Mouse (Mus musculus) large intestine, adult 2 months (tissue): ENCODE measurements around the gene Creb3l4. TPM values are rescaled to one million over a fixed set of nuclear protein-coding genes. Genes with fewer than 3 reads are reported as not detected.
"Not testable (repeated sequence)": the region's sequence is repeated elsewhere in the genome, so short reads cannot be mapped to it uniquely, and the experiment has no call there.

ENCODE experiments used
- DNase-seq: peaks from one replicate; pipeline ENCODE4 v3.0.0-alpha.2; 2012; ENCODE audit warnings: low read depth, low spot score
- WGBS: fragments of 180-500 bp; shearing (Covaris S2); methylation state at CpG from one replicate; pipeline ENCODE4 v1.1.7; 2018; 5-methylcytosine and 5-hydroxymethylcytosine counted together
- polyA plus RNA-seq: library from polyadenylated mRNA; depleted of rRNA; stranded (reverse); fragments of >200 nt; gene quantifications from 2 replicates; pipeline ENCODE4 v1.2.3, GENCODE M21; 2012

Gene Creb3l4
- polyA plus RNA-seq, 1 experiment = 18.6 TPM

DNA sequence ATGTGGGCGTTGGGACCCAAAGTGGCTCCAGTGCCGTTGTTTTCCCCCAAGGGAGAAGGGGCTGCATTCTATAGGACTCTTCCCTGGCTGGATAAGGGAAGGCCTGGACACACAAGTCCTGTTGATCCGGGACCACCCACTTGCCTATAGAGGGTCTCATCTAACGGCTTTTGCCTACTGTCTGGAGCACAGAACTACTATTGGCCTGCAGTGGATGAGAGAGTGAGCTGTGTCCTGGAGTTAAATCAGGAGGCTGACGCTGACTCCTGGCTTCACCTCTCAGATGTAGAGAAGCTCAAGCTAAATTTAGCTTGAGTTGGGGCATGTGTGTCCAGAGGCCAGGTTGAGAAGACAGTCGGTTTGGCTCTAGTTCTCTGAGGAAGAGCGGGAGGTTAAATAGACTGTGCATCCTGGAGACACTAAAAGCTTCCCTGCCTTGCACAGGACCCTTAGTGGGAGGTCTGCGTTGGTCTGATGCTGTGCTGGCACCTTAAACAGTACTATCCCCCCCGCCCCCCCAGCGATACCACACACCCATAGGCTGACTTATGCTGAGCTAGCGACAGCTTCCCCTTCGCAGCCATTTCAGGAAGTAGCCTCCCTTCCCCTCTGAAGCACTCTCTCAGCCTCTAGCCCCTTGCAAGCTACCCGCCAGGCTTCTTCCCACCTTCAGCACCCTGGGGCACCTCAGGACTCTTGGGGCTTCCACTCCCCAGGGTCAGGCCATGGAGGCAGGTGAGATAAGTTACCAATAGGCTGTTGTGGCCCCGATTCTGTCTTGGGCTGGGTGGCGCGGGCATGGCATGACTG lies 22.8 kb upstream of the Creb3l4 start:
- 29% methylated on average over 16 of the region's 16 CpGs for WGBS
- DNase-seq = no peak

DNA sequence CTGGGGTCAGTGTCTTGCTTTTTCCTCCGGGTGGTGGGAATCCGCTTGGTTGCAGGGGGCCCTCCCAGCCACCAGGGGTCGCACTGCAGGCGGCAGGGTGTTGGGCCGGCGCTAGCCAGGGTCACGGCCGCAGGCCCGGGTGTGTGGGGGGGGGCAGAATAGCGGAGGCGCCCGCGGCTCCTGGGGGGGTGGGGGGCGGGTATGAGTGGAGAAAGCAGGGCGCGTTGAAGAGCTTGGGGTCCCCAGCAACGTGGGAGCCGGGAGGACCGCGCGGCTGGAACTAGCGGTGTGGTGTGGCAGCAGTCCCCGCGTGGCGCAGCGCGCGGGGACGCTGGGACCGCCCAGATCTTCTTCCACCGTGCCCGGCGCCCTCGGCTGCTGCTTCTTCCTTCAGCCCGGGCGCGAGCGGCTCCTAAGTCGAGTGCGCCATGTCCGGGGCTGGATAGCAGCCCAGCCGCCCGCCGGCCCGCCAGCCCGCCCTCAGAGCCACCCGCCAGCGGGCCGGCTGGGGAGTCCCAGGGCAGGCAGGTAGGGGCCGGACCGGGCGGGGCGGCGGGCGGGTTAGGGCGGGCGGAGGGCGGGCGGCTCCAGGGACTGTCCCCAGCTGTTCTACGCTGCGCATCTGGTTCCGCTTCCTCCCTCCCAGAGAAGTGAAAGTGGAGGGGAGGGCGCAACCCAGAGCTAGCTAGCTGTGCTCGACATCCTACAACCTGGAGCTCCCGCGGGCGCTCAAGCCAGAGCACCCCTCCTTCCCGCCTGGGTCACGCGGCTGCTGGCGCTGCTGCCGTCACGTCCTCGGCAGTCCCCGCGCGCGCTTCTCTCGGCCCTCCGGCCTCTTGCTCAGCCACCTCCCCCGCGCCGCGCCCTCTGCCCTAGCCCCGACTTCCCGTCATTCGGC lies 22.0 kb upstream of the Creb3l4 start, which contains the start of gene Dennd4b:
Gene Dennd4b (plus strand): TSS at position 152 of the 898 bp plus-strand sequence.
- no peak for DNase-seq

DNA sequence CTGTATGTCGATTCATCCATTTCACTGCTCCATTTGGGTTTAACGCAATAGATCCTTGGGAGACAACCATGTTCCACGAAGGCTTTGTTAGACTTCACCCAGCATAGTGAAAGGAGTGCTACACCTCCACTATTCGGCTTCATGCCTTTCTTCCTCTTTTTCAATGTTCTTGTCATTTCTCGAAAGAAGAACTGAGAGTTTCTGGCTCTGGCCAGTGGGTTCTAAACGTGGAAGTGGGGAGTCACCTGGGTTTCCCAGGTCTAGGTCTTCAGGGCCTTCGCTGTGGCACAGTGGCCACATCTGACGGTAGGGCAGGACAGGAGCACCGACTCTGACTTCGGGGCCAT lies 21.3 kb upstream of the Creb3l4 start:
- 21% methylated on average over 10 of the region's 10 CpGs for WGBS
- DNase-seq = no peak

More for the DNA sequence above, 22.0 kb upstream of the Creb3l4 start, which contains the start of gene Dennd4b:
- 1% methylated on average over 79 of the region's 87 CpGs for WGBS

DNA sequence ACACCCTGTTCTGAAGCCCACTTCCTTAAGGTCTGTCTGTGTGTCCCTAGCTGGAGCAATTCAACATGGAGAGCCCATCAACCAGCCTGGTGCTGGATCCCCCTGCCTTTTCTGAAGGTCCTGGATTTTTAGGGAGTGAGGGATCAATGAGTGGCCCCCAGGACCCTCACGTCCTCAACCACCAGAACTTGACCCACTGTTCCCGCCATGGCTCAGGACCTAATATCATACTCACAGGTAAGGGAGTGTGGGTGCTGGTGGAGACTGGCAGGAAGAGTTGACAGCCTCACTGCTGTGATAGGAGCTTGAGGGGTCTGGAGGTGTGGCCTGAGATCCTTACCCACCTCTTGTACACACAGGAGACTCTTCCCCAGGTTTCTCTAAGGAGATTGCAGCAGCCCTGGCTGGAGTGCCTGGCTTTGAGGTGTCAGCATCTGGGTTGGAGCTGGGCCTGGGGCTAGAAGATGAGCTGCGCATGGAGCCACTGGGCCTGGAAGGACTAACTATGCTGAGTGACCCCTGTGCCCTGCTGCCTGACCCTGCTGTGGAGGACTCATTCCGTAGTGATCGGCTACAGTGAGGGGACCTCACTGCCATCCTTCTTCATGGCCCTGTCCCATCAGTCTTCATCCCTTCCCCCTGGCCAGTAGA lies 19.9 kb upstream of the Creb3l4 start:
- DNase-seq = no peak
- WGBS = 92% methylated on average over 5 of the region's 5 CpGs

DNA sequence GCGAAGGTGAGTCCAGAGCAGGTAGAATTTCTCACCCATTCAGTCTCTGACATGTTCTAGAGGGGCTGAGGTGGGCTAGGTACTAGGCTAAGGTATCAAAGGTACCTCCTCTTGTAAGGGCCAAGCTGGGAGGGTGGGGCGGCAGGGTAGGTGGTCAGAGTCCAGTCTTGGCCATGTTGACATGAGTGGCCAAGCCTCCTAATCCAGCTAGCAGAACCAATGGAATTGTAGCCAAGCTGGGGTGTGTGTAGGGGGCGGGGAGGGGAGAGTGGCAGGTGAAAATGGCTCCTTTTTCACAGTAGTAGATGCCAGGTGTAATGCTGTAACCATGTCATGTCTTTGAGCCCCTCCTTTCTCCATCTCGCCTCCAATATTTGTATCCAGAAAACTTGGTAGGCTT lies 15.2 kb upstream of the Creb3l4 start:
- no peak for DNase-seq
- WGBS = 37% methylated on average over 4 of the region's 4 CpGs

DNA sequence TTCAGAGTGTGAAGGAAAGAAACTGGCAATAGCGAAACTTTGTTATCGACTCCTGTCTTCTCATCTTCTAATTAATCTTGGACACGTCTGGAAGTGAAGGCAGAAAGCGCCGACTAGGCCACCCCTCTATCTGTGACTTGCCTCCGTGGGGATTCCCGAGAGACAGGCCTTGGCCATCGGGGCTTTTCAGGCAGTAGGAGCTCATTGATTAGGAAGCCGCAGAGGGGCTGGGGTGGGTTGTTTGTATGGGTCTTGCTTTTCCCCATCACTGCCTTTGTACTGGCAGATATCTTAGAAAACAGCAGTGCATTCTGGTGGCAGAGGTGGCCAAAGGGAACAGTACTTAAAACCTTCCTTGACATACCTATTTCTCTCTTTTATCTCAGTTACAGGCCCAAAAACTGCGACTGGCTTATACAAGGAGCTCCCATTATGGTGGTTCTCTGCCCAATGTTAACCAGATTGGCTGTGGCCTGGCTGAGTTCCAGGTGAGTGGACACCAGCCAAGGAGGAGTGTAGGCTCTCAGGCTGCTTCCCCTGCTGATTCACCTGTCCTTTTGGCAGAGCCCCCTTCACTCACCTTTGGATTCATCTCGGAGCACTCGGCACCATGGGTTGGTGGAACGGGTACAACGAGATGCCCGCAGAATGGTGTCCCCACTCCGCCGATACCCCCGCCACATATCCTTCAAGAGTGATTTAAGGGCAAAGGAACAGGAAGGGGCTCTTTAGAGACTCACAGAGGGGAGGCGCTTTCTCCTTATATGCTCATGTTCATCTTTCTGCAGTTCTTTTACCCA lies 13.6 kb upstream of the Creb3l4 start:
- DNase-seq = no peak
- WGBS = 89% methylated on average over 19 of the region's 19 CpGs

DNA sequence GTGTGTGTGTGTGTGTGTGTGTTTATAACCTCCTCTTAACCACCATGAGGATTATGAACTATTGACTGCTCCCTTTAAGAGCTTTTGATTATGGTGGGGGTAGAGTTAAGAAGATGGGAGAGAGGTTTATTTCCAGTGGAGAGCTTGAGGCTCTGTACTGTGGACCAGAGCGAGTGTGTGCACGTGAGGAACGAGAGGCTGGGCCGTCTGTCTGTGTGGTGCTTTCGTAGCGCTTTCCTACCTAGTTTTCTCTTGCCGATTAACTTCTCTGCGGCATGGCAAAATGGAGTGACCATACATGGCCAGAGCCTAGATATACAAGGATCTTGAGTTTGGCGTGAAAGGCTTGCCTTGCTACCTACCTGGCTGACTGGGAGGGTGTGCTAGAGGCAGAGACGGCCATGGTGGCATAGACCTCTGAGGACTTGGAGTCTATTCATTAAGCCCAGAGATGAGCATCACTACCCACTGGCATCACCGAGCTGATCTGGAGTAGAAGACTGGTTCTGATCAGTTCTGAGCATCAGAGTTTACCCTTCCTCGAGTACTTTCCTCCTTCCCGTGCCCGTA lies 12.6 kb upstream of the Creb3l4 start:
- no peak for DNase-seq
- WGBS = 89% methylated on average over 14 of the region's 14 CpGs

DNA sequence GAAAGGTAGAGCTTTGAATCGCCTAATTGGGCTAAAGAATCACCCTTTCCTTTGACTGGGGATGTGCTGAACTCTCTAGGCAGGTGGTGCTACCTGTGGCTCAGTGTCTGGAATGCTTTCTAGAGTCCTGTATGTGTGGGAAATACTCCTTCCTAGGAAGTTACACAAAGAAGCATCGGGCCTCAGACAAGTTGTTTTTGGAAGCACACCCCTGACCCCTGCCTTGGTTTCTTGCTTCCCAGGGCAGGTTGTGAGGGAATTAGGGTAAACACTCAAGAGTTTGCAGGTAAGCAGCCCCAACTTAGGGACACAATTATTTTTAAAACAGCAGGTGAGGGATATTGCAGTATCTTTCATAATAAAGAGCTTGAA lies 11.9 kb upstream of the Creb3l4 start:
- no peak for DNase-seq
- 2% methylated on average over 2 of the region's 2 CpGs for WGBS

DNA sequence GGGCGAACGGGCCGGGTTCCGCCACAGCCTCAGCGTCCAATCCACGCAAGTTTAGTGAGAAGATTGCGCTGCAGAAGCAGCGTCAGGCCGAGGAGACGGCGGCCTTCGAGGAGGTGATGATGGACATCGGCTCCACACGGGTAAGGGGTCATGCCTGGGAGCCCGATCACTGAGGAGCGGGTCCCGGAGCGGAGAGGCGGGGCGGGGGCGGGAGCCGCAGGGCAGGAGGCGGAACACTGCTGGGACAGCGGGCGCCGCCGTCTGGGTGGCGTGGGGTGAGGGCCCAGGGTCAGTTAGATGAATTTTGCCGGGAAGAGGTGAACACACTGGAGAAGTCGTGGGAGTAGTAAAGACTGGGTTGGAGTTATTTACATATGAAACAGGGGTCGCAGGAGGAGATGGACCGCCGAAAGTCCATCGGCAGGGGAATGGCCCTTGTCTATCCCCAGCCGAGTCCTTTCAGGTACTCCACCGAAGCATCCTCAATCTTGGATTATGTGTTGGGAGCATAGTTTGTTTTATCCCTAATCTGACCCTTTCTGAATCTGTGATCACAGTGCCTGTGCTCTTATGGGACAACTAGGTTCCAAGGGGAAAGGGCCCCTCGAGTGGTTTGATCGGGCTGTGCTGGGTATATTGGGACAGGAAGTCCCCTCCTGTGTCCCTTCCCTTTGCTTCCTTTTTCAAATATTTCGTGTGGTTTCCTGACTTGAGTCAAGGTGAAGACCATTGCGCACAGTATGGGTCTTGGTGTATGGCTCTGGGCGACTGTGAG lies 11.3 kb upstream of the Creb3l4 start:
- DNase-seq = no peak
- under 1% methylated on average over 40 of the region's 41 CpGs for WGBS

DNA sequence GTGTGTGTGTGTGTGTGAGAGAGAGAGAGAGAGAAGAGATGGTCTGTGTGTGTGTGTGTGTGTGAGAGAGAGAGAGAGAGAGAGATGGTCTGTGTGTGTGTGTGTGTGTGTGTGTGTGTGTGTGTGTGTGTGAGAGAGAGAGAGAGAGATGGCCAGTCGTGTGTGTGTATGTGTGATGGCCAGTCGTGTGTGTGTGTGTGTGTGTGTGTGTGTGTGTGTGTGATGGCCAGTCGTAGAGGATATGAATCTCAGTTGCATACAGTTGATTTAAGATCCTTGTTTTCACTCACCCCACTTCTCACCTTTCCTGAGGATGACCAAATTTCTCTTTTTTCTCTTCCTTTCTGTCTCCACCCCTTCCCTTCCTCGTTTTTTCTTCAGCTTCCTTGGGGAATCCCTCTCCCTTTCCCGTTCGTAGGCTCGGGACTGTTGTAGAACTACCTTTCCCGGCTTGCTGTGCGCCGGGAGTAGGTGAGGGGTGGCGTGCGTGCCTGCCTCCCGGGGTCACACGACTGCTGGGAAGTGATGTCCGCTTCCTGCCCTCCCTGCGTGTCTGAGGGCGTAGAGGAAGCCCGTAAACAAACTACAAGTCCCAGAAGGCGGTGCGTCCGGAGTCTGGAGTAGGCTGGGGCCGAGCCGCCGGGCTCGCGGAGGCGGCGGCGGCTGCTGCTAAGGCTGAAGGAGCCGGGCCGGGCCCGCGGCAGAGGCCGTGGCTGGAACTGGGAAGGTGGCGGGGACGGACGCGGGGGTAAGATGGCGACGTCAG lies 10.5 kb upstream of the Creb3l4 start, which contains the start of gene Crtc2:
Gene Crtc2 (plus strand): TSS at position 511 of the 766 bp plus-strand sequence.
- WGBS = under 1% methylated on average over 40 of the region's 40 CpGs
- DNase-seq = peak; percentile 94

DNA sequence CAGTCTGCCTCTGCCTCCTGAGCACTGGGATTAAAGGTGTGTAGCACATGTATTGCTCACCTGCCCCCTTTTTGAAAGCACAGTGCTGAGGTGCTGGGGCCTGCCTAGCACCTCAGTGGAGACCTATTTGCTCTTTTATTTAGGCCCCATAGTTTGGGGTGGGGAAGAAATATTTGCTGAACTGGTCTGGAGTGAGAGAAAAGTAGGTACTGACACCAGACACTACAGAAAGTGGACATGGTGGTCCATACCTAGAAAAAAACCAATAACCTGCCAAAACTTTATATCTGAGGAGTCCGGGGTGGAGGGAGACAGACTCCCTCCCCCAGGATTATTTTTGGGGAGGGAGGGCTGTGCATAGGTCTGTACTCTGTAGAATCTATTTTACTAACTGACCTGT lies 9.9 kb upstream of the Creb3l4 start:
- WGBS = 70% methylated on average over 1 of the region's 1 CpGs
- DNase-seq = not testable (repeated sequence)

DNA sequence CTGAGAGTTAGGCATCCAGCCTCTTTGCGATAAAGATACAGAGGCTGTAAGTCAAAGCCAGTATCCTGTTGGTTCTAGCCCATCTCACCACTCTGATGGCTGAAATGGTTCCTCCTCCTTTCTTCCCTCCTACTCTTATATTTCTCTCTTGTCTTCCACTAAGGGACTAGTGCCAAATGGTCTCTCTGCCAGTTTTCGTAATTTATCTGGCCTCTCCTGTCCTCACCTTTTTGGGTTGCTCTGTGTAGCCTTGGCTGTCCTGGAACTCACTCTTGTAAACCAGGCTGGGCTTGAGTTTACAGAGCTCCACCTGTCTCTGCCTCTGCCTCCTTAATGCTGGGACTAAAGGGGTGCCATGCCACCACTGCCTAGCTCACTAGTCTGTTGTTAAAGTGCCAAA lies 9.3 kb upstream of the Creb3l4 start:
- WGBS = 77% methylated on average over 2 of the region's 2 CpGs
- DNase-seq = not testable (repeated sequence)

DNA sequence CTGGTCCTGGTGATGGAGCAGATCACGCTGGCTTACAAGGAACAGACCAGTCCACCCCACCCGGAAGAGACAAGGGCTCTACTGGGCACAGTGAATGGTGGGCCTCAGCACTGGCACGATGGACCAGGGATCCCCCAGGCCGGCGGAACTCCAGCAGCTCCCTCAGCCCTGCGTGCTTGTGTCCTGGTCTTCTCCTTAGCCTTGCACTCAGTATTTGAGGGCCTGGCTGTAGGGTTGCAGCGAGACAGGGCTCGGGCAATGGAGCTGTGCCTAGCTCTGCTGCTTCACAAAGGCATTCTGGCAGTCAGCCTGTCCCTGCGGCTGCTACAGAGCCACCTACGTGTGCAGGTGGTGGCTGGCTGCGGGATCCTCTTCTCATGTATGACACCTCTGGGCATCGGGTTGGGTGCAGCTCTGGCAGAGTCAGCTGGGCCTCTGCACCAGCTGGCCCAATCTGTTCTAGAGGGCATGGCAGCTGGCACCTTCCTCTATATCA lies 8.5 kb upstream of the Creb3l4 start:
- 92% methylated on average over 9 of the region's 12 CpGs for WGBS
- DNase-seq = not testable (repeated sequence)

DNA sequence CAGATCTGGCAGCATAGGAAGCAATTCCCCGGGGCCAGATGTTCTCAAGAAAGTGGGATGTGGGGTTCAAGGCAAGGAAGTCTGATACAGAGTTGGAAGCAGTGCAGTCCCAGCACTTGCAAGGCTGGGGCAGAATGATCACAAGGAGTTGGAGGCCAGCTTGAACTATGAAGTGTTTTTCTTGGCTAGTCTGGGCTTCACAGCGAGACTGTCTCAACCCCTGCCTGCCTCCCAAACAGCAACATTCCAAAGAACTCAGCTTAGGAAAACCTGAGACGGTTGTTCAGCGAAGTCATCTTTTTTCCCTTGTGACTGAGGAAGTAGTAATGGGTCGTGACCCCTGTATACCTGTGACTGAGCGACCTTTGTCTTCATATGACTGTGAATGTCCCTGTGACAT lies 7.5 kb upstream of the Creb3l4 start:
- 78% methylated on average over 6 of the region's 6 CpGs for WGBS
- DNase-seq = no peak

DNA sequence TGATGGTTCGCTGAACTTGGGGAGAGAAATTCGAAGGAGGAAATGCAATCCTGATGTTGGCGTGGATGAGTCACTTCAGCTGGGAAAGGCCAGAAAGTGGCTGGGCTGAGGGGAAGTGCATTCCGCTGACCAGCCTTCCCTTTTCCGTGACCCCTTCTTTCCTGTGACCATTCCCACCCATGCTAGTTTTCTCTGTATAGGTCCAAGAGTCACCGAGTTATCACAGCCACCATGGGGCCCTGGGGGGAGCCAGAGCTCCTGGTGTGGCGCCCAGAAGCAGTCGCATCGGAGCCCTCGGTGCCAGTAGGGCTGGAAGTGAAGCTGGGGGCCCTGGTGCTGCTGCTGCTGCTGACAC lies 5.4 kb upstream of the Creb3l4 start:
- 3% methylated on average over 10 of the region's 10 CpGs for WGBS
- DNase-seq = no peak

DNA sequence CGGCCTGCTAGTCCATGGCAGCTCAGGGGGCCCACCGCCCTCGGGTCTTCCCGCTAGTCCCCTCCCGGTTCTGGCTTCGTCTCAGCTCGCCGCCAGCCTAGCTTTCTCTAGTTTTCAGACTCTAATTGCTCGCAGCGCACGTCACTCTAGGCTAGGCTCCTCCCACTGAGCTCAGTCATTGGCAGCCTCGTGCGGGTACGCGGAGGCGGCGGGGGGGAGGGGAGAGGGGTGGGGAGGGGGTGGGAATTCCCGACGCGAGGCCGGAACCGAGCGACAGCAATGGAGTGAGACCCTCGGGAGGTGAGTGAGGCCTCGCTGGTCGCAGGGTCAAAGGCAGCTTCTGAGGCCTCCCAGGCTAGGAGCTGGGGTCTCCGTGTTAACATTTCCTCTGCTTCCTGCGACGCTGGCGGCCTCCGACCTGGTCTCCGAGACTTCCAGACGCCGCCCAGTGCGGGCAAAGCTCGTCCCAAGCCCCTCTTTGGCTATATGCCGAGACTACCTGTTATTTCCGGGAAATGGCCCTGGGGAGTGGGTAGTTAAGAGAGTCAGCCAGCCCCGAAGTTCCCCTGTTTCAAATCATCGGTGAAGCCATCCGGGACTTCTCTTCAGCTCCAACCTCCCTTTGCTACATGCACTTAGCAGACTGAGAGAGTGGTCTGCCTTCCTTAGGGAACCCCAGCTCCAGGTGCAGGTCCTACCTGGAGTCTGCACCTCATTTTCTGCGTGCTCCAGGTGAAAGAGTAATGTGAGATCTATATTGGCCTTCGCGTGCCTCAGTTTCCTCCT lies 4.8 kb upstream of the Creb3l4 start, which contains the start of gene Slc39a1:
Gene Slc39a1 (plus strand): TSS at position 213 of the 786 bp plus-strand sequence.
- DNase-seq = peak; percentile 90
- under 1% methylated on average over 44 of the region's 44 CpGs for WGBS

DNA sequence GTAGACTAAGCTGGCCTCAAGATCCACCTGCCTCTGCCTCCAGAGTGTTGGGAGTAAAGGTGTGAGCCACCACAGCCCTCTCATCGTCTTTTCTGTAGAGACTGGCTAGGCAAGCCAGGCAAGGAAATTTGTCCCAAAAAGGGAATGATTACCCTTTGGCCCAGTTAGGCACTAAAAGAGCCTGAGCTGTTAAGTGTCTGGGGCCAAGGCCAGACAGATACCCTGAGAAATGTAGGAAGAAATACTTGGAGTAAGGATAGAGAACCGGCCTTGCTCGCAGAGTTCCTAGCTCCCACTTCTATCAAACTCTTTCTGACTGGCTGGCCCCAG lies 4.3 kb upstream of the Creb3l4 start:
- no peak for DNase-seq
- WGBS = 0% methylated on average over 3 of the region's 3 CpGs
